Mouse (Mus musculus) liver, embryonic 14.5 days (tissue): Measurements from ENCODE around the gene Scube3.

Source experiments
- CTCF ChIP-seq: IDR thresholded peaks from 2 replicates; pipeline ENCODE4 v1.5.1; 2016; ENCODE audit warnings: antibody characterized with exemption, low read depth, control low read depth
- EP300 ChIP-seq: IDR thresholded peaks from 2 replicates; pipeline ENCODE4 v1.6.1; 2016; ENCODE audit warnings: antibody characterized with exemption, low read depth

GRCm38 (mm10) chr17:28177540-28178046 lies 35.7 kb downstream of the Scube3 start:
- TF ChIP-seq CTCF, result no peak
- no peak for TF ChIP-seq EP300
